Mouse (Mus musculus) ZHBTc4 (cell line): ENCODE measurements at regions not wholly inside any gene's neighbourhood (a gene's known extent, or its start where the extent isn't known, plus 50 kb on each side); places are given as distances from the start of the nearest gene placed in this dataset.

Source experiments
- DNase-seq: peaks from one replicate; pipeline ENCODE4 v3.0.0-alpha.2; 2011; ENCODE audit warnings: low read depth, low spot score

DNA sequence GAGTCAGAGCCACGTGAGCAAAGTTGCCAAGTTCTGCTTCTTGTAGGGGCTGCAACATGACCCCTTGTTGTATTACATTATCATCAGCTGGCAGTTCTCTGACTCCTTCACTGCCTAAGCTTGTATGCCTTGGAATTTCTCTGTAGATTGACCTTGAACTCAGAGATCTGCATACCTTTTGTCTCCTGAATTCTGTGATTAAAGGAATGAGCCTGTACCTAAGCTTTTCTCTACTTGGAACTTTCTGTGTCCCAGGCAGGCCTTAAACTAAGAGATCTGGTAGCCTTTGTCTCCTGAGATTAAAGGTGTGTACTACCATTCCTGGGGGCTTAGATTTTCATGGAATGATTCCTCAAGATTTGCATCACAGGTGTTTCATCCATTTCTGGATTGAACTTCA, 544.8 kb upstream of the Tpk1 start:
- DNase-seq, result peak; percentile 83

- DNase-seq, result peak; percentile 92
Measured at GRCm38 (mm10) chr6:44204477-44204876, 538.4 kb upstream of the Tpk1 start.

GRCm38 (mm10) chr6:44203831-44204230, 537.8 kb upstream of the Tpk1 start:
- peak; percentile 46 for DNase-seq

DNA sequence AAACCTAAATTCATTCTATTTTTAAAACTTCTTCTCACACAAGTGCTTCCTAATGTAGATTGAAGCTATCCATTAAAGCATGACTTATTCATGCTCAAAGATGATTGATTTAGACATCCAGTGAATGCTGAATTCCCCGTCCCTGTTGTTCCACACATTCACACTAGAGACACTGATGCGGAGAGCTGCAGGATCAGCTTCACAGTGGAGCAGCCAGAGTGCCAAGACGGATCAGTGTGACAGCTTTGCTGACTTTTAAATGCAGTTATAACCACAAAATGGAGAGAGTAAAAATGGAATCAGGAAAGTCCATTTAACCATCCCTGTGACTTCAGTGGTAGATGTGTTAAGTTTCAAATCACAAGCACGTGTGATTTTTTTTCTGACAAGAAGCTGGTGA, 513.8 kb upstream of the Tpk1 start:
- DNase-seq, result no peak
